Mouse (Mus musculus): ENCODE results near the gene Kctd2. TPM values are rescaled to one million over a fixed set of nuclear protein-coding genes. Genes with fewer than 3 reads are reported as not detected.

Kctd2 gene
- polyA plus RNA-seq, 2 experiments, result 26.3 to 30.5 TPM

DNA sequence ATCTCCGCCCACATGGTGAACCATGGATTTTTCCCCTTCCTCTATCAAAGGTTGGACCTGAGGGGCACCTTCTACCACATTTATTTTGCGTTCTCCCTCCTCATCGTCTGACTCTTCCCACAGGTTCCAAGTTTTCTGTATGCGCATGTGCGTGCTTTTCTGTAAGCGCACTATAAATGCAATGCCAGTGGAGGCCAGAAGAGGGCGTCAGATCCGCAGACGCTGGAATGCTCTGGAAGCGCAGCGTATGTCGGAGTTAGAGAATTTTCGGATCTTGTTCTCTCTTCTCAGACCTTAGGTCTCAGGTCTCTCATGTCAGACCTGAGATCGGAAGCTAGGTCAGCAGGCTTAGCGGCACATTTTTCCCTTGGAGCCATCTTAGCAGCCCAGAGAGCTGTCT, 35.7 kb downstream of the Kctd2 start:
- no peak overlapping the region for H3K9ac ChIP-seq (ENCODE audit: low read depth, low read length, severe bottlenecking)
- 86% methylated on average over 15 of the region's 15 CpGs for WGBS
- DNase-seq (ENCODE audit: low spot score), result no peak
- H3K4me3 ChIP-seq (replicated peaks; ENCODE audit: low read length), result no peak overlapping the region
- no peaks in the 10 kb centered on the region for H3K4me1 ChIP-seq (ENCODE audit: control insufficient read depth, insufficient read depth, low read length)
- no peak overlapping the region for H3K4me2 ChIP-seq (replicated peaks; ENCODE audit: low read depth, low read length, severe bottlenecking)
- no peaks in the 10 kb centered on the region for H3K36me3 ChIP-seq (ENCODE audit: control insufficient read depth, insufficient read depth, low read length)
- H3K27ac ChIP-seq (replicated peaks; ENCODE audit: low read depth, low read length), result no peak overlapping the region
- H3K27me3 ChIP-seq (ENCODE audit: control insufficient read depth, insufficient read depth, low read length), result no peaks in the 10 kb centered on the region
- no peak for ATAC-seq (ENCODE audit: low FRiP score, low read depth)
- H3K9me3 ChIP-seq (ENCODE audit: control insufficient read depth, low read length), result no peaks in the 10 kb centered on the region
- no peak for TF ChIP-seq POLR2A (IDR thresholded peaks at IDR 0.05; ENCODE audit: borderline replicate concordance, extremely low read depth, insufficient read depth, insufficient read length)

DNA sequence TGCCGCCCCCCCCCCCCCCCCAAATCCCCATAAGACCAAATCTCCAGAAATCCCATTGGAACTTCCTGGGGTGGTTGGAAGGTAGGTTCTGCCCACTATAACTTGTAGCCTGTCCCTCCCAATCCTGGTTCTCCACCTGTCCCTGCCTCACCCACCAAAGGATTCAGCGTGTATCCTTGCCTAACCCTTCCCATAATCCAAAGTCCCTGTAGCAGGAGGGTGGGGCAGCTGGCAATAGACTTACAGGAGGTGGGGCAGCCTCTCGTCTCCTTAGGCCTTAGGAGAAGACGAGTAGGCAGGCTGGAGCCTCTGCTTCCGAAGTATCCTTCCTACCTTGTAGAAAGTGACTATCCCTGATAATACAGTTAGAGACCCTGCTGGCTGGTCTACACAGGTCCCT, 36.3 kb downstream of the Kctd2 start:
- Histone ChIP-seq H3K36me3 (ENCODE audit: control insufficient read depth, insufficient read depth, low read length) (no peaks in the 10 kb centered on the region), H3K4me2 (replicated peaks; ENCODE audit: low read depth, low read length, severe bottlenecking) (no peak overlapping the region), H3K4me3 (replicated peaks; ENCODE audit: low read length) (no peak overlapping the region), H3K9me3 (ENCODE audit: control insufficient read depth, low read length) (no peaks in the 10 kb centered on the region), H3K4me1 (ENCODE audit: control insufficient read depth, insufficient read depth, low read length) (no peaks in the 10 kb centered on the region), H3K27me3 (ENCODE audit: control insufficient read depth, insufficient read depth, low read length) (no peaks in the 10 kb centered on the region), H3K9ac (ENCODE audit: low read depth, low read length, severe bottlenecking) (no peak overlapping the region), H3K27ac (replicated peaks; ENCODE audit: low read depth, low read length) (no peak overlapping the region)
- whole genome bisulfite sequencing, result 76% methylated on average over 5 of the region's 5 CpGs
- no peak for ATAC-seq (ENCODE audit: low FRiP score, low read depth)
- DNase-seq (ENCODE audit: low spot score), result no peak
- TF ChIP-seq POLR2A (IDR thresholded peaks at IDR 0.05; ENCODE audit: borderline replicate concordance, extremely low read depth, insufficient read depth, insufficient read length), result no peak

DNA sequence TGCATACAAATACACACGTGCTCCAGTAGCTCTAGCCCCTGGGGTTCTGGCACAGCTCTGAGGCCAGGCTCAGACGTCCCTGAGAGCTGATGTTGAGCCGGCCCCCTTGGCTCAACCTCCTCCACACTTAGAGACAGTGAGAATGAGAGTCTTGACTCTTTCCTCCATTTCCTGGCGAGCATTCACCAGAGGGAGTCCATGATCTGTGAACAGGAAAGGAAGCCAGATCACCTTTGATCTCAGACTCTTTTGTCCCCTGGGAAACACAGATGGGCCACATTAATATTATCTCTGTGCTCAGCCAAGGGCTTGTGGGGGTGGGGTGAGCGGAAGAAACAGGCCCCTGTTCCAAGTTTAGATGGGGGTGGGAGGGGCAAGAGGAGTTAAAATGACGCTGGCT, 37.5 kb downstream of the Kctd2 start:
- DNase-seq (ENCODE audit: low spot score) (no peak), ATAC-seq (ENCODE audit: low FRiP score, low read depth) (no peak)
- H3K4me2 ChIP-seq (replicated peaks; ENCODE audit: low read depth, low read length, severe bottlenecking), result no peak overlapping the region
- no peaks in the 10 kb centered on the region for H3K9me3 ChIP-seq (ENCODE audit: control insufficient read depth, low read length)
- H3K9ac ChIP-seq (ENCODE audit: low read depth, low read length, severe bottlenecking), result no peak overlapping the region
- TF ChIP-seq POLR2A (IDR thresholded peaks at IDR 0.05; ENCODE audit: borderline replicate concordance, extremely low read depth, insufficient read depth, insufficient read length), result no peak
- no peak overlapping the region for H3K4me3 ChIP-seq (replicated peaks; ENCODE audit: low read length)
- H3K27me3 ChIP-seq (ENCODE audit: control insufficient read depth, insufficient read depth, low read length), result no peaks in the 10 kb centered on the region
- no peak overlapping the region for H3K27ac ChIP-seq (replicated peaks; ENCODE audit: low read depth, low read length)
- WGBS, result 33% methylated on average over 6 of the region's 6 CpGs
- no peaks in the 10 kb centered on the region for H3K36me3 ChIP-seq (ENCODE audit: control insufficient read depth, insufficient read depth, low read length)
- no peaks in the 10 kb centered on the region for H3K4me1 ChIP-seq (ENCODE audit: control insufficient read depth, insufficient read depth, low read length)

DNA sequence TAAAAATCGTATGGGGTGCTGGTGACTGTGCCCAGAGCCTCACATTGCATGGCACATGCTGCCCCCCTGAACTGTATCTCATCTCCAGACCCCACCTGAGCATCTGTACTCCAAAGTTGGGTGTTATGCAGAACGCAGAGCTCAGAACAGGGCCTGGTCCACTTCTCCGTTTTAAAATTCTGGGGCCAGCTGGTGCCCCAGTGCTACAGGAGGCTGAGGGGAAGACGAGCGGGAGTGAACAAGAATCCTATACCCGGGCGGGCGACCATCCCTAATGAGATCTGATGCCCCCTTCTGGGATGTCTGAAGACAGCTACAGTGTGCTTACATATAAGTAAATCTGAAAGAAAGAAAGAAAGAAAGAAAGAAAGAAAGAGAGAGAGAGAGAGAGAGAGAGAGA, 41.0 kb downstream of the Kctd2 start:
- Histone ChIP-seq H3K27ac (replicated peaks; ENCODE audit: low read depth, low read length) (no peak overlapping the region), H3K9ac (ENCODE audit: low read depth, low read length, severe bottlenecking) (no peak overlapping the region), H3K4me3 (replicated peaks; ENCODE audit: low read length) (no peak overlapping the region), H3K27me3 (ENCODE audit: control insufficient read depth, insufficient read depth, low read length) (no peaks in the 10 kb centered on the region), H3K36me3 (ENCODE audit: control insufficient read depth, insufficient read depth, low read length) (no peaks in the 10 kb centered on the region), H3K4me2 (replicated peaks; ENCODE audit: low read depth, low read length, severe bottlenecking) (no peak overlapping the region), H3K9me3 (ENCODE audit: control insufficient read depth, low read length) (no peaks in the 10 kb centered on the region), H3K4me1 (ENCODE audit: control insufficient read depth, insufficient read depth, low read length) (no peaks in the 10 kb centered on the region)
- no peak for TF ChIP-seq POLR2A (IDR thresholded peaks at IDR 0.05; ENCODE audit: borderline replicate concordance, extremely low read depth, insufficient read depth, insufficient read length)
- DNase-seq (ENCODE audit: low spot score) (no peak), ATAC-seq (ENCODE audit: low FRiP score, low read depth) (no peak)
- WGBS, result 21% methylated on average over 8 of the region's 8 CpGs

DNA sequence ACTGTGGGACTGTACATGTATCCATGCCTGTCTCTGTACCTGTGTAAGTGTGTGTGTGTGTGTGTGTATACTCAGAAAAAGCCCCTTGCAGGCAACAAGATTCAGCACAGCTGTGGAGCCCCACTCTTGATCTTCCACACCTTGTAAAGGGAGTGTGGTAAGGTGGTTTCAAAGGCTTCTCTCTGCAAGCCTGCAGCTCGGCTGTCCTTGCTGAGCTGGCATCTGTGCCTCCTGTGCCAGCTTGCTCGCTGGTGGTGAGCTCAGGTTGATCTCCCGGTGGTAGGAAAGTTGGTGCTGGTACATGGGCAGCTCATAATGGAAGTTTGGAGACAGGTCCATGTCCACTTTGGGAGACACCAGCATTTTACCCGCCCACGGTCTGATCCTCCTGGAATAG, 41.9 kb downstream of the Kctd2 start:
- Histone ChIP-seq H3K9ac (ENCODE audit: low read depth, low read length, severe bottlenecking) (no peak overlapping the region), H3K4me3 (replicated peaks; ENCODE audit: low read length) (no peak overlapping the region), H3K27ac (replicated peaks; ENCODE audit: low read depth, low read length) (no peak overlapping the region), H3K4me1 (ENCODE audit: control insufficient read depth, insufficient read depth, low read length) (no peaks in the 10 kb centered on the region), H3K9me3 (ENCODE audit: control insufficient read depth, low read length) (no peaks in the 10 kb centered on the region), H3K36me3 (ENCODE audit: control insufficient read depth, insufficient read depth, low read length) (no peaks in the 10 kb centered on the region), H3K27me3 (ENCODE audit: control insufficient read depth, insufficient read depth, low read length) (no peaks in the 10 kb centered on the region), H3K4me2 (replicated peaks; ENCODE audit: low read depth, low read length, severe bottlenecking) (no peak overlapping the region)
- no peak for DNase-seq (ENCODE audit: low spot score)
- no peak for TF ChIP-seq POLR2A (IDR thresholded peaks at IDR 0.05; ENCODE audit: borderline replicate concordance, extremely low read depth, insufficient read depth, insufficient read length)
- ATAC-seq (ENCODE audit: low FRiP score, low read depth), result no peak
- WGBS, result 76% methylated on average over 5 of the region's 5 CpGs

DNA sequence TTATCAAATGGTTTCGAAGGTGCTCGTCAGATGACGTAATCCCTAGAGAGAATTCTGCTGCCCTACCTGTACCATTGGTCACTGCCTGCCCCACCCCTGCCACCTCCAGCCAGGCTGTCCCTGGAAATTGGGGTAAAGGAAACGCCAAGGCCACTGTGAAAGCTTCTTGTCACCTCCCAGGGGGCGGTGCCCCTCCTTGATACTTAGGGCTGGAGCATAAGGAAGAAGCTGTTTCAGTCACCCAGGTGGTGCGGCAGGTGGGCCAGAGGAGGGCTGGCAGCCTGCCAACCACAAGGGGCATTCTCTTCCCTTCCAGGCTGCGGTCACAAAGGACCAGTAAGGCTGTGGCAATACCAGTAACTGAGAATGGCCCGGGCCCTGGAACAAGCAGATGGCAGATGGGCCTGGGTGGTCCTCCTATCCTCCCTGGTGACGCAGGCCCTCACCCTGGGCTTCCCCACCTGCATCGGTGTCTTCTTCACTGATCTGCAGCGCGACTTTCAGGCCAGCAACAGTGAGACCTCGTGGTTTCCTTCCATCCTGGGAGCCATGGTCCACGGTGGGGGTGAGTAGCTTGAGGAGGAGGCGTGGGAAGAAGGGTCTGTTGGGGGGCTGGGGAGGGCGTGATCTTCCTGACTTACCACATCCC, 42.4 kb downstream of the Kctd2 start, which contains the start of gene Slc16a5:
Slc16a5 (plus strand) TSS at position 232 of the 649 bp plus-strand sequence.
- Histone ChIP-seq H3K9ac (ENCODE audit: low read depth, low read length, severe bottlenecking) (no peak within 1 kb of the TSS), H3K27ac (replicated peaks; ENCODE audit: low read depth, low read length) (no peak within 1 kb of the TSS), H3K9me3 (ENCODE audit: control insufficient read depth, low read length) (no peaks in the 10 kb centered on the region), H3K4me1 (ENCODE audit: control insufficient read depth, insufficient read depth, low read length) (no peaks in the 10 kb centered on the region), H3K4me3 (replicated peaks; ENCODE audit: low read length) (no peak within 1 kb of the TSS), H3K27me3 (ENCODE audit: control insufficient read depth, insufficient read depth, low read length) (no peaks in the 10 kb centered on the region), H3K4me2 (replicated peaks; ENCODE audit: low read depth, low read length, severe bottlenecking) (no peak within 1 kb of the TSS), H3K36me3 (ENCODE audit: control insufficient read depth, insufficient read depth, low read length) (no peaks in the 10 kb centered on the region)
- TF ChIP-seq POLR2A (IDR thresholded peaks at IDR 0.05; ENCODE audit: borderline replicate concordance, extremely low read depth, insufficient read depth, insufficient read length), result no peak
- ATAC-seq (ENCODE audit: low FRiP score, low read depth) (no peak), DNase-seq (ENCODE audit: low spot score) (no peak)
- 67% methylated on average over 16 of the region's 16 CpGs for WGBS

Measured in limb, embryonic 14.5 days (tissue).